8 mouse cellular contexts compared by ENCODE assay signal in the genomic region with DNA sequence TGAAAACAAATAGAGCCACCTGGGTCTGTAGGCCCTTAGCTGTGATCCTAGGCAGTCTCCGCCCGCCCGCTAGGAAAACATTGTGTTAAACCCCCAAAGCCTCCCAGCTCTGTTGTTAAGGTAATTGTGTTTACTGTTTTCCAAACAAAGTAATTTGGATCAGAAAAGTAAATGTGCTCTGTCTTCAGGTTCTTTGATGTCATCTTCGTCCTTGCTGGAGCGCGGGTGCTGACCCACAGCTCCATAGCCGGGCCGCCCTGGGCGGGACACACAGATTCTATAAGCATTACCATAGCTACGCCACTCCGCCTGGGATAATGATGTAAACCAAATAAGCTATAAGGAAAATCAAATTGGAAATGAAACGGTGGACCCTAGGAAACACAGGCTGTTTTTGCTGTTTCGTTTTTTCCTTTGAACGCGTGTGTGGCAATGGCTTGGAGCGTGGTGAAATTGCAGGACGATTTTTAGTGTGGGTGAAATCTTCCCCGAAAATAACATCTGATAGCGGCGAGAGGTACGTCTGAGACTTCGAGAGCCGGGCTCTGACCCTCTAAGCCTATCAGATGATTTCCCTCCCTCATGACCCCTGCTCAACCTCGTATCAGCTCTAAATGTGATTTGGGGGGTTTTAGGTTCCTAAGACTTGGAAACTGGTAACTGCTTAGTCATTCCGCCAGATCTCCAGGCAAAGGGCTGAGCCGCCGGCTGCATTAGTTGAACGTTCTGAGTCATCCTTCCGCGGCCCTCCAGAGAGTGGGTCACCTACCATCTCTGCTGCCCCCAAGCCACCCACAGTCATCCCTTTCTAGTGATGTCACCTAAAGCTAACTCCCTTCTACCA. TPM values are rescaled to one million over a fixed set of nuclear protein-coding genes. Genes with fewer than 3 reads are reported as not detected.
DNase-seq lines count a peak whose midpoint lies in the region; ATAC-seq and TF ChIP-seq lines count a peak whose summit lies in the region.

No protein-coding gene starts in this region.

- WGBS in kidney, embryonic 14.5 days = 5% methylated on average over 30 of the region's 30 CpGs
- WGBS in kidney, adult 2 months = 20% methylated on average over 30 of the region's 30 CpGs
- 7% methylated on average over 30 of the region's 30 CpGs for WGBS in embryonic facial prominence, embryonic 13.5 days
- WGBS in intestine, embryonic 14.5 days = 9% methylated on average over 30 of the region's 30 CpGs

- TF ChIP-seq CTCF in kidney, adult 2 months (conservative IDR thresholded peaks at IDR 0.05; ENCODE audit: insufficient read depth, insufficient read length, low read depth, low read length) = no peak

- H3K27me3 ChIP-seq in kidney, embryonic 14.5 days (ENCODE audit: control insufficient read depth, insufficient read depth, low read length) = no peaks in the 10 kb centered on the region
- no peaks in the 10 kb centered on the region; the same call in 1 of the 2 replicates for H3K27me3 ChIP-seq in kidney, adult 2 months (replicated peaks; ENCODE audit: control insufficient read depth, insufficient read depth, low read length)
- H3K27me3 ChIP-seq in embryonic facial prominence, embryonic 13.5 days = peaks cover 20% of the 10 kb centered on the region
- peaks cover 21% of the 10 kb centered on the region for H3K27me3 ChIP-seq in intestine, embryonic 14.5 days (replicated peaks; ENCODE audit: control insufficient read depth, insufficient read depth, low read length)
- H3K27me3 ChIP-seq in myocyte (ENCODE audit: control insufficient read depth, insufficient read depth, insufficient read length) = no peaks in the 10 kb centered on the region

- no peak overlapping the region for H3ac ChIP-seq in myocyte (ENCODE audit: control insufficient read depth, insufficient read length)

- TF ChIP-seq POLR2A in kidney, adult 2 months (IDR thresholded peaks at IDR 0.05; ENCODE audit: low read depth, low read length) = no peak
- peak; percentile 17 for TF ChIP-seq POLR2A in myocyte (IDR thresholded peaks at IDR 0.05; ENCODE audit: insufficient read length, low read depth)

- H3K4me3 ChIP-seq in kidney, embryonic 14.5 days (ENCODE audit: low read length) = peak overlapping the region; percentile 34
- no peak overlapping the region for H3K4me3 ChIP-seq in kidney, adult 2 months (ENCODE audit: insufficient read depth, low read depth, low read length)
- H3K4me3 ChIP-seq in embryonic facial prominence, embryonic 13.5 days = peak overlapping the region; percentile 42
- peak overlapping the region; percentile 22 for H3K4me3 ChIP-seq in intestine, embryonic 14.5 days (ENCODE audit: low read depth, low read length)
- H3K4me3 ChIP-seq in myocyte = peak overlapping the region; percentile 10

- H3K27ac ChIP-seq in kidney, embryonic 14.5 days (ENCODE audit: low read depth, low read length) = no peak overlapping the region
- no peak overlapping the region for H3K27ac ChIP-seq in kidney, adult 2 months (ENCODE audit: insufficient read depth, low read depth, low read length)
- no peak overlapping the region for H3K27ac ChIP-seq in embryonic facial prominence, embryonic 13.5 days
- no peak overlapping the region for H3K27ac ChIP-seq in intestine, embryonic 14.5 days (ENCODE audit: low read depth)

- peak overlapping the region; percentile 1; the same call in 1 of the 2 replicates for H3K9ac ChIP-seq in kidney, embryonic 14.5 days (ENCODE audit: low read depth, low read length)
- H3K9ac ChIP-seq in embryonic facial prominence, embryonic 13.5 days = peak overlapping the region; percentile 57
- H3K9ac ChIP-seq in intestine, embryonic 14.5 days (ENCODE audit: low read length) = no peak overlapping the region

- H3K79me2 ChIP-seq in myocyte (ENCODE audit: control insufficient read depth, insufficient read depth) = no peaks in the 10 kb centered on the region

- peak overlapping the region; percentile 47 for H3K4me2 ChIP-seq in kidney, embryonic 14.5 days (replicated peaks; ENCODE audit: low read depth, low read length)
- peak overlapping the region; percentile 68 for H3K4me2 ChIP-seq in embryonic facial prominence, embryonic 13.5 days
- peak overlapping the region; percentile 50 for H3K4me2 ChIP-seq in intestine, embryonic 14.5 days (ENCODE audit: low read length)
- H3K4me2 ChIP-seq in myocyte (ENCODE audit: low read depth) = peak overlapping the region; percentile 76

- H3K36me3 ChIP-seq in kidney, embryonic 14.5 days (ENCODE audit: control insufficient read depth, insufficient read depth, low read length) = no peaks in the 10 kb centered on the region
- H3K36me3 ChIP-seq in kidney, adult 2 months (ENCODE audit: control insufficient read depth, insufficient read depth, low read length) = no peaks in the 10 kb centered on the region
- no peaks in the 10 kb centered on the region for H3K36me3 ChIP-seq in embryonic facial prominence, embryonic 13.5 days
- H3K36me3 ChIP-seq in intestine, embryonic 14.5 days (ENCODE audit: control insufficient read depth, insufficient read depth, low read length) = no peaks in the 10 kb centered on the region
- no peaks in the 10 kb centered on the region for H3K36me3 ChIP-seq in myocyte (ENCODE audit: control insufficient read depth, insufficient read depth)

- peaks cover 4% of the 10 kb centered on the region; the same call in 1 of the 2 replicates for H3K4me1 ChIP-seq in kidney, embryonic 14.5 days (ENCODE audit: control insufficient read depth, insufficient read depth, low read length)
- no peaks in the 10 kb centered on the region for H3K4me1 ChIP-seq in kidney, adult 2 months (ENCODE audit: control insufficient read depth, insufficient read depth, low read length)
- peaks cover 9% of the 10 kb centered on the region for H3K4me1 ChIP-seq in embryonic facial prominence, embryonic 13.5 days
- H3K4me1 ChIP-seq in intestine, embryonic 14.5 days (replicated peaks; ENCODE audit: control insufficient read depth, insufficient read depth, low read length) = no peaks in the 10 kb centered on the region

- no peaks in the 10 kb centered on the region for H3K9me3 ChIP-seq in kidney, embryonic 14.5 days (ENCODE audit: control insufficient read depth, low read length)
- H3K9me3 ChIP-seq in embryonic facial prominence, embryonic 13.5 days = no peaks in the 10 kb centered on the region
- H3K9me3 ChIP-seq in intestine, embryonic 14.5 days (ENCODE audit: control insufficient read depth, low read length) = no peaks in the 10 kb centered on the region

- DNase-seq in kidney, adult 2 months = no peak
- peak; percentile 82 for DNase-seq in MN1 (ENCODE audit: low spot score)
- DNase-seq in intestine, embryonic 14.5 days (ENCODE audit: low spot score) = peak; percentile 69
- no peak for DNase-seq in cerebellum, adult 11-12 months

- no peak; the same call in 1 of the 2 replicates for ATAC-seq in kidney, embryonic 14.5 days (ENCODE audit: low FRiP score, low TSS enrichment)
- no peak for ATAC-seq in embryonic facial prominence, embryonic 13.5 days (ENCODE audit: insufficient number of reproducible peaks, insufficient read depth, low FRiP score, low TSS enrichment, low read depth)
- no peak for ATAC-seq in intestine, embryonic 14.5 days (replicated peaks; ENCODE audit: low FRiP score, low TSS enrichment, low read depth)
- no peak for ATAC-seq in megakaryocyte-erythroid progenitor cell, adult 5-6 weeks (replicated peaks; ENCODE audit: low FRiP score, low TSS enrichment, poor library complexity, severe bottlenecking)

TF ChIP-seq in myocyte, 11 proteins besides CTCF, POLR2A, EP300 and RAD21:
- TF ChIP-seq POLR2AphosphoS2 (IDR thresholded peaks at IDR 0.05; ENCODE audit: insufficient read length, low read depth) (no peak), REST (IDR thresholded peaks at IDR 0.05; ENCODE audit: insufficient read depth, insufficient read length) (no peak), SRF (IDR thresholded peaks at IDR 0.05; ENCODE audit: control insufficient read depth, insufficient read length, low read depth) (no peak), E2F4 (IDR thresholded peaks at IDR 0.05; ENCODE audit: insufficient read depth) (no peak), CEBPB (IDR thresholded peaks at IDR 0.05; ENCODE audit: insufficient read depth, poor library complexity, severe bottlenecking) (no peak), MYOG (IDR thresholded peaks at IDR 0.05; ENCODE audit: control insufficient read depth in 1 of 3, insufficient read depth in 1 of 3, insufficient read length in 2 of 3, low read depth in 2 of 3) (no peak), TCF12 (IDR thresholded peaks at IDR 0.05; ENCODE audit: insufficient read depth, poor library complexity, severe bottlenecking) (no peak), TCF3 (IDR thresholded peaks at IDR 0.05; ENCODE audit: insufficient read length, low read depth) (no peak), MYOD1 (IDR thresholded peaks at IDR 0.05; ENCODE audit: control insufficient read depth in 1 of 3, insufficient read length in 2 of 3, low read depth in 2 of 3) (no peak), USF1 (IDR thresholded peaks at IDR 0.05; ENCODE audit: low read depth) (no peak), MAX (IDR thresholded peaks at IDR 0.05; ENCODE audit: low read depth) (no peak)

RNA-seq across cellular contexts. Expression of gene Lef1, which starts 25.3 kb away (rescaled TPM):
- 31.9 and 32.1 TPM in 2 replicates for polyA plus RNA-seq in kidney, embryonic 14.5 days (2014; fragmentation: Nextera tagmentation; extraction: Ambion mirVana)
- 2.3 and 8.4 TPM in 2 replicates for polyA plus RNA-seq in kidney, adult 2 months (2012; rRNA removed)
- 117 and 134 TPM in 2 replicates for polyA plus RNA-seq in embryonic facial prominence, embryonic 13.5 days (2015; fragmentation: Nextera tagmentation; extraction: Ambion mirVana)
- 0.69 and 0.71 TPM in 2 replicates for polyA plus RNA-seq in intestine, embryonic 14.5 days (2014; fragmentation: Nextera tagmentation; extraction: Ambion mirVana)
- polyA plus RNA-seq in myocyte (2012; fragmentation: generic; extraction: Trizol) = 4.5 TPM
- total RNA-seq in megakaryocyte-erythroid progenitor cell, adult 5-6 weeks (2014; fragmentation: Nextera tagmentation) = 7.2 and 47.8 TPM in 2 replicates
- total RNA-seq in megakaryocyte-erythroid progenitor cell, adult 5-6 weeks (2017) = 0.23 and 0.34 TPM in 2 replicates

Comparison
In these comparisons a context has a peak if more than half of its experiments do, and no peak if none do; other contexts are left out.
1. DNase-seq: peak in MN1 (single experiment) and intestine, embryonic 14.5 days (single experiment); none in kidney, adult 2 months (single experiment) and cerebellum, adult 11-12 months (single experiment).
2. Peak in every context shown above with its lines, with median percentiles within 50 percentile points of each other: H3K4me2 ChIP-seq.